Mouse (Mus musculus) heart, adult 2 months (tissue): Measurements from ENCODE around the gene Agbl3.

Experiments
- CTCF ChIP-seq: fragments of 200-600 bp; IDR thresholded peaks from 2 replicates; pipeline ENCODE4 v1.8.1; 2022; ENCODE audit warnings: antibody characterized with exemption, mild to moderate bottlenecking, moderate library complexity
- EP300 ChIP-seq: fragments of 200-500 bp; IDR thresholded peaks from 2 replicates; pipeline ENCODE4 v1.6.1; 2011; ENCODE audit warnings: low read depth, low read length, control low read depth; ENCODE audit not compliant: insufficient read depth

- TF ChIP-seq CTCF (no peak), EP300 (no peak)
Observed at GRCm38 (mm10) chr6:34862381-34862780, 82.1 kb downstream of the Agbl3 start.
